Mouse (Mus musculus) MEL (cell line): ENCODE data around the gene Gpr15. TPM values are rescaled to one million over a fixed set of nuclear protein-coding genes. Genes with fewer than 3 reads are reported as not detected.

Source experiments
- DNase-seq: peaks from one replicate; pipeline ENCODE4 v3.0.0; 2011; ENCODE audit warnings: low read depth, low spot score
- H3K27ac ChIP-seq: 2 replicates; pipeline ENCODE4 v1.5.1; 2012; ENCODE audit warnings: low read depth, mild to moderate bottlenecking, control low read depth, low read length, moderate library complexity; ENCODE audit not compliant: control insufficient read depth
- H3K27me3 ChIP-seq, 2 experiments: fragments of 150-350 bp in 1 of 2; sonication (generic) in 1 of 2; 2 replicates each; pipeline ENCODE4 v1.6.1; 2012; ENCODE audit warnings: low read length in 2 of 2, mild to moderate bottlenecking in 2 of 2, improper control_type of control experiment in 1 of 2, moderate library complexity in 1 of 2; ENCODE audit not compliant: insufficient read depth in 2 of 2, control insufficient read depth in 1 of 2
- H3K36me3 ChIP-seq, 2 experiments: 2 replicates each; pipeline ENCODE4 v1.6.1; 2012 to 2014; ENCODE audit warnings: low read length in 2 of 2, improper control_type of control experiment in 1 of 2, inconsistent platforms in 1 of 2, mild to moderate bottlenecking in 1 of 2; ENCODE audit not compliant: insufficient read depth in 2 of 2, control insufficient read depth in 1 of 2
- H3K4me1 ChIP-seq, 2 experiments: fragments of 150-350 bp in 1 of 2; sonication (generic) in 1 of 2; 2 replicates each; pipeline ENCODE4 v1.6.1; 2012; ENCODE audit warnings: low read length in 2 of 2, improper control_type of control experiment in 1 of 2, mild to moderate bottlenecking in 1 of 2; ENCODE audit not compliant: insufficient read depth in 2 of 2, control insufficient read depth in 1 of 2
- H3K4me3 ChIP-seq, 2 experiments: fragments of 150-350 bp in 1 of 2; sonication (generic) in 1 of 2; 2 replicates each; pipeline ENCODE4 v1.5.1; 2012; ENCODE audit warnings: low read depth in 2 of 2, low read length in 2 of 2, mild to moderate bottlenecking in 2 of 2, moderate library complexity in 2 of 2, control low read depth in 1 of 2, improper control_type of control experiment in 1 of 2; ENCODE audit not compliant: control insufficient read depth in 1 of 2, insufficient read depth in 1 of 2
- H3K79me2 ChIP-seq: 2 replicates; pipeline ENCODE4 v1.6.1; 2012; ENCODE audit warnings: mild to moderate bottlenecking, low read length, moderate library complexity; ENCODE audit not compliant: control insufficient read depth, poor library complexity, insufficient read depth
- H3K9ac ChIP-seq: 2 replicates; pipeline ENCODE4 v1.6.1; 2012; ENCODE audit warnings: low read depth, mild to moderate bottlenecking, control low read depth, low read length, moderate library complexity; ENCODE audit not compliant: control insufficient read depth, poor library complexity, severe bottlenecking
- H3K9me3 ChIP-seq: fragments of 150-350 bp; sonication (generic); replicated peaks from 2 replicates; pipeline ENCODE4 v1.6.1; 2012; ENCODE audit warnings: mild to moderate bottlenecking, low read length, improper control_type of control experiment, moderate library complexity; ENCODE audit not compliant: insufficient read depth
- CHD2 ChIP-seq: IDR thresholded peaks from 2 replicates; pipeline ENCODE4 v1.6.1; 2011; ENCODE audit warnings: low read length, improper control_type of control experiment
- E2F4 ChIP-seq: IDR thresholded peaks from 2 replicates; pipeline ENCODE4 v1.6.1; 2011; ENCODE audit warnings: low read depth, low read length, improper control_type of control experiment, borderline replicate concordance
- ELF1 ChIP-seq: IDR thresholded peaks from 2 replicates; pipeline ENCODE4 v1.6.1; 2014; ENCODE audit warnings: low read depth, mild to moderate bottlenecking, inconsistent platforms, low read length, improper control_type of control experiment, moderate library complexity
- EP300 ChIP-seq, 2 experiments: IDR thresholded peaks; 2 replicates each; pipeline ENCODE4 v1.6.1; 2011; ENCODE audit warnings: improper control_type of control experiment in 2 of 2, low read length in 2 of 2, low read depth in 1 of 2, mild to moderate bottlenecking in 1 of 2
- GATA1 ChIP-seq: IDR thresholded peaks from 2 replicates; pipeline ENCODE4 v1.6.1; 2011; ENCODE audit warnings: low read depth, low read length, improper control_type of control experiment
- JUND ChIP-seq: IDR thresholded peaks from 2 replicates; pipeline ENCODE4 v1.6.1; 2011; ENCODE audit warnings: low read depth, mild to moderate bottlenecking, improper control_type of control experiment, low read length
- MAFK ChIP-seq: IDR thresholded peaks from 2 replicates; pipeline ENCODE4 v1.6.1; 2011; ENCODE audit warnings: low read depth, mild to moderate bottlenecking, low read length, improper control_type of control experiment, borderline replicate concordance
- MEF2A ChIP-seq: IDR thresholded peaks from 2 replicates; pipeline ENCODE4 v1.6.1; 2014; ENCODE audit warnings: low read depth, mild to moderate bottlenecking, inconsistent platforms, low read length, improper control_type of control experiment; ENCODE audit not compliant: poor library complexity, insufficient replicate concordance, severe bottlenecking; ENCODE audit errors: extremely low read depth
- MXI1 ChIP-seq: IDR thresholded peaks from 2 replicates; pipeline ENCODE4 v1.6.1; 2011; ENCODE audit warnings: mild to moderate bottlenecking, low read depth, low read length, improper control_type of control experiment
- MYC ChIP-seq: IDR thresholded peaks from 2 replicates; pipeline ENCODE4 v1.6.1; 2011; ENCODE audit warnings: low read depth, mild to moderate bottlenecking, low read length, improper control_type of control experiment, moderate library complexity
- NELFE ChIP-seq: IDR thresholded peaks from 2 replicates; pipeline ENCODE4 v1.6.1; 2011; ENCODE audit warnings: low read depth, low read length, improper control_type of control experiment
- NRF1 ChIP-seq: IDR thresholded peaks from 2 replicates; pipeline ENCODE4 v1.6.1; 2014; ENCODE audit warnings: low read depth, mild to moderate bottlenecking, inconsistent platforms, low read length, improper control_type of control experiment, moderate library complexity; ENCODE audit not compliant: poor library complexity, insufficient read depth, severe bottlenecking
- RAD21 ChIP-seq: IDR thresholded peaks from 2 replicates; pipeline ENCODE4 v1.6.1; 2011; ENCODE audit warnings: mild to moderate bottlenecking, low read depth, low read length, improper control_type of control experiment
- RCOR1 ChIP-seq: IDR thresholded peaks from 2 replicates; pipeline ENCODE4 v1.6.1; 2012; ENCODE audit warnings: low read depth, mild to moderate bottlenecking, inconsistent platforms, low read length, improper control_type of control experiment
- SMC3 ChIP-seq: IDR thresholded peaks from 2 replicates; pipeline ENCODE4 v1.6.1; 2011; ENCODE audit warnings: low read depth, low read length, improper control_type of control experiment
- TBP ChIP-seq: IDR thresholded peaks from 2 replicates; pipeline ENCODE4 v1.8.0; 2011; ENCODE audit warnings: low read depth, low read length, improper control_type of control experiment
- TCF12 ChIP-seq: IDR thresholded peaks from 2 replicates; pipeline ENCODE4 v1.6.1; 2014; ENCODE audit warnings: low read depth, mild to moderate bottlenecking, inconsistent platforms, low read length, improper control_type of control experiment, moderate library complexity
- UBTF ChIP-seq: IDR thresholded peaks from 2 replicates; pipeline ENCODE4 v1.6.1; 2012; ENCODE audit warnings: low read depth, mild to moderate bottlenecking, inconsistent platforms, low read length, improper control_type of control experiment, moderate library complexity, borderline replicate concordance; ENCODE audit not compliant: insufficient read depth
- USF1 ChIP-seq: IDR thresholded peaks from 2 replicates; pipeline ENCODE4 v1.6.1; 2014; ENCODE audit warnings: low read depth, mild to moderate bottlenecking, inconsistent platforms, low read length, improper control_type of control experiment, moderate library complexity
- USF2 ChIP-seq, 2 experiments: IDR thresholded peaks; 2 replicates each; pipeline ENCODE4 v1.6.1; 2011 to 2012; ENCODE audit warnings: improper control_type of control experiment in 2 of 2, low read length in 2 of 2, borderline replicate concordance in 1 of 2, inconsistent platforms in 1 of 2, low read depth in 1 of 2, mild to moderate bottlenecking in 1 of 2; ENCODE audit not compliant: insufficient read depth in 1 of 2
- polyA plus RNA-seq, 2 experiments: library from polyadenylated mRNA; stranded (reverse) in 1 of 2; unstranded in 1 of 2; fragments of >175 nt in 1 of 2; fragments of >200 nt in 1 of 2; gene quantifications; 2 replicates each; pipeline versions ENCODE4 v1.2.1 to v1.2.4; 2012; ENCODE audit warnings: low replicate concordance in 2 of 2, low read depth in 1 of 2; ENCODE audit not compliant: insufficient read length in 2 of 2, insufficient read depth in 1 of 2, missing spikeins in 1 of 2
- total RNA-seq: library from RNA; depleted of rRNA; stranded (reverse); fragments of 300-350 nt; gene quantifications from 2 replicates; pipeline ENCODE4 v1.2.3, GENCODE M21; 2012

Gpr15 gene
- total and polyA plus RNA-seq, 3 experiments: not detected

DNA sequence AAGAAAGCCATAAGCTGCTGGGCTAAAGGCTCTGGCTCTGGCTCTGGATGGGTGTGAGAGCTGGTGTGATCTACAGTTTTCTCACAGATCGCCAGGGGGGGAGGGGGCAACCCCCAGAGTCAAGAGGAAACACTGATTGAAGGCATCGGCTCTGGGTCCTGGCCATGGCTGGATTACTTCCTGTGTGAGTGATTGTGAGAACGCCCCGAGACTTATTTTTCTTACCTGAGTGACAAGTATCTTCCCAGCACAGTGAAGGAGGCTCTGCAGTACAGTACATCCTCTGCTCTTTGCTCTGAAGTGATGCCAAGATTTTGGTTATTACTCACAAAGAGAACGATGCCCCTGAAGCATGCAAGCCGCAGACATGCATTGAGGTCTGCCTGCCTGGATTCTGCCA, 17.1 kb downstream of the Gpr15 start:
- H3K9ac ChIP-seq: no peak overlapping the region
- H3K79me2 ChIP-seq: no peaks in the 10 kb centered on the region
- no peak for TF ChIP-seq RCOR1
- no peak for TF ChIP-seq E2F4
- no peak for TF ChIP-seq TBP
- no peak for TF ChIP-seq EP300 (IDR thresholded peaks at IDR 0.05; ENCODE audit: low read depth in 1 of 2, low read length in 2 of 2)
- no peak for TF ChIP-seq ELF1
- no peak for TF ChIP-seq USF1
- TF ChIP-seq NELFE: no peak
- no peak for TF ChIP-seq NRF1
- TF ChIP-seq SMC3: no peak
- no peak for TF ChIP-seq MEF2A
- no peak for TF ChIP-seq JUND
- no peak for TF ChIP-seq TCF12
- no peak for TF ChIP-seq CHD2
- no peak for TF ChIP-seq MAFK
- TF ChIP-seq, all 39 proteins: peak for 0
- Histone ChIP-seq H3K9me3 (no peaks in the 10 kb centered on the region), H3K4me1 (peaks cover 0 to 5% of the 10 kb centered on the region in 2 experiments; a peak in 1 of 4 replicates), H3K27ac (no peak overlapping the region), H3K36me3 (peaks cover 0 to 4% of the 10 kb centered on the region in 2 experiments; a peak in 1 of 4 replicates), H3K4me3 (no peak overlapping the region), H3K27me3 (no peaks in the 10 kb centered on the region)
- DNase-seq: no peak

DNA sequence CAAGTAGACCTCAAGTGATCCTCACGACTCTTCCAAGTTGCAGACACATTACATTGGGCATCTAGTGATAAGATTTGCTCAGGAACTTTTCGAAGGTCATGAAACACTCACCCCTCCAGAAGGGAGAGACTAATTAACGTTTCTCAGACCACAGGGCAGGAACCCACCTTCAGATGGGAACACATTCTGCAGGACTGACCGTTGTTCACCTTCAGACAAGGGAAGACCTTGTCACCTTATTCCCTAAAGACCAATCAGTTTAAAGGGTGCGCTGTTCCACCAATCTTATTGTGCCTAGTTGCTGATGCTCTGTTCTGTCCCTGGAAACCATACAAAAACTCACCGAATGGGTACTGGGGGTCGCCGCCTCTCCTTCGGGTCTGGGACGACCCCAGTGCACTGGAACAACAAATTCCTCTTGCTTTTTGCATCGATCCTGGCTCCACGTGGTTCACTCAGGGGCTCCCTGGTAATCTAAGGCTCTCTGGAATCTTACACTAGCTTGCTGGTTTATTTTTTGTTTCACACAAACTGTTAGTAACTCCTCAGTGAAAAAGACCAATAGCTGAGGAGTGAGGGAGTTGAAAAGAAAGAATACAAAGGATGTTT, 17.9 kb downstream of the Gpr15 start:
- peaks cover 0 to 5% of the 10 kb centered on the region in 2 experiments; a peak in 1 of 4 replicates for H3K4me1 ChIP-seq
- no peak overlapping the region for H3K27ac ChIP-seq
- DNase-seq: no peak
- H3K9me3 ChIP-seq: no peaks in the 10 kb centered on the region
- H3K36me3 ChIP-seq: peaks cover 0 to 4% of the 10 kb centered on the region in 2 experiments; a peak in 1 of 4 replicates
- H3K27me3 ChIP-seq: no peaks in the 10 kb centered on the region
- no peaks in the 10 kb centered on the region for H3K79me2 ChIP-seq
- H3K9ac ChIP-seq: no peak overlapping the region
- no peak for TF ChIP-seq USF2 (IDR thresholded peaks at IDR 0.05; ENCODE audit: borderline replicate concordance in 1 of 2, insufficient read depth in 1 of 2, low read depth in 1 of 2, low read length in 2 of 2)
- no peak for TF ChIP-seq MAFK
- no peak for TF ChIP-seq UBTF
- TF ChIP-seq TBP: no peak
- no peak for TF ChIP-seq GATA1
- no peak for TF ChIP-seq MYC
- TF ChIP-seq MXI1: no peak
- TF ChIP-seq RAD21: no peak
- TF ChIP-seq E2F4: no peak
- TF ChIP-seq JUND: no peak
- H3K4me3 ChIP-seq: no peak overlapping the region
